Mouse (Mus musculus) yolk sac, embryonic 10.5 days (tissue): ENCODE measurements at regions not wholly inside any gene's neighbourhood (a gene's known extent, or its start where the extent isn't known, plus 50 kb on each side); places are given as distances from the start of the nearest gene placed in this dataset.

ENCODE experiments used
- DNase-seq: peaks from one replicate; pipeline ENCODE4 v3.0.0-alpha.2; 2017; ENCODE audit warnings: low spot score

DNA sequence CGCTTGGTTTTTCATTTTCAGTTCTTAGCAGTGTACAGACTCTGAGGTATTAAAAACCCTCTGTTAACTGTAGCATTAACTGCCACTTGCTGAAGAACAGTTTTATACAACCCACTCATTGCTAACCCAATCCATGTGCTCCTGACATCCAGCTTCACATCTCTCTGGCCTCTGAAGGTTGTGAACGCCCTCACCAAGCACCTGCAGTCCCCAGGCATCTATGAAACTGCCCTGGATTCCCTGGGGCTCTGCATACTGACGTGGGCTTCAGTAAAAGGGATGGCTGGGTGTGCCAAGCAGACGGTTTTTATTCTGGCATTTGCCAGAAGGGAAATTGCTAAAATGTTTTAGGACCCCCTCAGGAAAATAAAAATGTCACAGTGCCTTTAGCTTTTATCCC lies 2232.2 kb upstream of the Gm7489 start:
- DNase-seq = no peak

DNA sequence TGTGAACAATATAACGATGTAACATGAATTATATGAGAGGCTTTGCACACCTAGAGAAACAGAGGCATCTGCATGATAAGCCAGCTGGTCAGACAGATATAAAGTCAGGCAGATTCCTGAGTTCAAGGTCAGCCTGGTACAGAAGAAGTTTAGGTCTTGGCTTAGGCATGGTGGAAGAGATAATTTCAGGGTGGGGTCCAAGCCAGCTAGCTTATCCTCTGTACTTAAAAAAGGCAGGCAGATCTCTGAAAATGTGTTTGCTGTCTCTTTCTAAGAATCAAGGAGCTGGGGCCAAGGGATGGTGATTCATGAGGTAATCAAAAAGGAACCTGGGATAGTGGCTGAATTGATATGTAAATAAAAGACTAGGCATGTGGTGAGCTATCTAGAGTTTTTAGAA lies 2227.1 kb upstream of the Gm7489 start:
- no peak for DNase-seq

DNA sequence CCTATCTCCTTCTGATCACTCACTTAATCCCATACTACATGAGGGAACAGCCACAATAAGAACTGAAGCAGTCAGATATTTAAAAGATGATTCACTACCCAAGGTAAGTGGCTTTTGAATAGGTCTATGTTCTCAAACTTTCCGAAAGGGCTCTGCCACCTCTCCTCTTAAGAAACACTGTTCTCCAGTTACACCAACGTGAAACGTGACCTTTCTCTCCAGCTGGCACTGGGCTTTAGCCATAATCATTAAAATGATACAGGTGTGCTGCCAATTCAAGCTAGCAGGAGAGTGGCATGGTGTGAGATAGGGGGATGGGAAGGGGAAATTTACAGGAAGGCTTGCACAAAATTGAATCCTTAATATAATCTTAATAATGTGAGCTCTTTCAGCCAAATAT lies 2216.4 kb upstream of the Gm7489 start:
- DNase-seq = no peak

DNA sequence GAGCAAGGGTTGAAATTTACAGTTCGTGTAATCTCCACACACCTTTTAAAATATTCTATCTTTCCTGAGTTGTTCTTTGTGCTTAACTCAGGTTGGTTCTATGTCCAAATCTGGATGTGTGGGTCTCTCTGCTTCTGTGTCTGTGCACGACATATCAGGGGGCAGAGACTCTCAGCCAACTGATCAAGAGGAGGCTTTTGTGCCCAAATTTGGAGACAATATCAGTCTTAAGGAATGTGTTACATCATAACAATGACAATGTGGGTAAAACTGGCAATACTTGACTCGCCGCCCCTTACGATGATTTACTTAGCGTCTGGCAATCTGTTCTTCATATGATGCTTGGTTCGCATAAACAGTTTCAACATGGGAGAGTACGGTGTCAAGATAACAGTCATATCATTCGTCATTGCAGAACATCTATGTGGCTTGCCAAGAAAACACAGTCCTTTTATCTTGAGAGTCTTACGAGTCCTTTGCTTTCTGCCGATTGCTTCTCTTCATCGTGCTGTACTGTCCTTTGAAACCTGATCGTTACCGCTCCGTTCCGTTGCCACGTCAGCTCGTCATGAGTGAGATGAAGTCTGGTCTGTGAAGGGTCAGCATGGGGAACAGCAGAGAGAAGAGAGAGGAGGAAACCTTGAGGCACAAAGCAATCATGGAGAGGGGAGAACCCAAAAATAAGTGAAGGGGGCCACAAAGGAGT lies 2212.9 kb upstream of the Gm7489 start:
- DNase-seq = no peak

DNA sequence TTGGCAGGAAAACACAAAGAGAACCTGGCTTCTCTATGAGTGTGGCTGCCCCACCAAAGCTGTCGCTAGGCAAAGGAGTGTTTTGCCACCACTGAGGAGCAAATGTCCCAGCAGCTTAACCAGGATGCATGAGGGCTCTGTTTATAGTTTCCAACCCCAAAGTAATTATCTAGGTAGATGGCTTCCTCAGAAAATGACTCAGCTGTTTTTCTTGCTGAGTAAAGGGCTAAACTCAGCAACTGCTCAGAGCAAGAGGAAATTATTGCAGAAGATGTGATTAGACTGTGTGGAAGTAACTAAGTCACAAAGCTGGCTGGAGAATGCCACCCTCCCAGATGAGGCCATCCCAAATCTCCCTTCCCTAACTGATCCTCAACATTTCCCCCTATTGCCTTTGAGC lies 2211.2 kb upstream of the Gm7489 start:
- DNase-seq = no peak

DNA sequence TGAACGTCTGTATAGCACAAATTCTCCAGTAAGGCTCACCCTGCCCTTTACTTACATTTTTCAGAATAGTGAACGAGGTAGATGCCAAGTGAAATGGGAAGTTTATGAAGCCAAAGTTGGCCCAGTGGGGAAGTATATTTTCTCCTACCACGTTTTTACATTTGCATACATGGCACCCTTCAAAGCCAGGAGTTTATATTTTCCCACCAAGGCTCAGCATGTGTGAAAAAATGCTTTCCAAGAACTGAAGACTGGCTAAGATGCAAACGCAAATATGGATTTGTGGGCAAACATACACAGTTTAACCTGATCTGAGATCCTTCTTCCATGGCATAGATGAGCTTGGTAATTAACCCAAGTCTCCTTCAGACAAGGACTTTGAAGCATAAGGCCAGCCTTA lies 2209.4 kb upstream of the Gm7489 start:
- DNase-seq = no peak

GRCm38 (mm10) chr15:51676694-51677093 lies 2208.0 kb upstream of the Gm7489 start:
- DNase-seq = no peak

DNA sequence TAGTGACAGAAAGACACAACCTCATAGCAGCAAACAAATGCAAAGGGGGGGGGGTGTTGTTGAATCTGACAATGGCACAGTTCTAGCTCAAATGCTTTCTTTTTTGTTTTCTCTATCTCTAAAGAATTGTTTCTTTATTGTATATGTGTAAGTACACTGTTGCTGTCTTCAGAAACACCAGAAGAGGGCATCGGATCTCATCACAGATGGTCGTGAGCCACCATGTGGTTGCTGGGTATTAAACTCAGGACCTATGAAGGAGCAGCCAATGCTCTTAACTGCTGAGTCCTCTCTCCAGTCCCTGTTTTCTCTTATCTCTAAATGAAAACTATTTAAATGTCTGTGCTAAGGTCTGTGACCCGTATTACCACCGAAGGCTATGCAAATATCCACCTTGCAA lies 2207.4 kb upstream of the Gm7489 start:
- no peak for DNase-seq

DNA sequence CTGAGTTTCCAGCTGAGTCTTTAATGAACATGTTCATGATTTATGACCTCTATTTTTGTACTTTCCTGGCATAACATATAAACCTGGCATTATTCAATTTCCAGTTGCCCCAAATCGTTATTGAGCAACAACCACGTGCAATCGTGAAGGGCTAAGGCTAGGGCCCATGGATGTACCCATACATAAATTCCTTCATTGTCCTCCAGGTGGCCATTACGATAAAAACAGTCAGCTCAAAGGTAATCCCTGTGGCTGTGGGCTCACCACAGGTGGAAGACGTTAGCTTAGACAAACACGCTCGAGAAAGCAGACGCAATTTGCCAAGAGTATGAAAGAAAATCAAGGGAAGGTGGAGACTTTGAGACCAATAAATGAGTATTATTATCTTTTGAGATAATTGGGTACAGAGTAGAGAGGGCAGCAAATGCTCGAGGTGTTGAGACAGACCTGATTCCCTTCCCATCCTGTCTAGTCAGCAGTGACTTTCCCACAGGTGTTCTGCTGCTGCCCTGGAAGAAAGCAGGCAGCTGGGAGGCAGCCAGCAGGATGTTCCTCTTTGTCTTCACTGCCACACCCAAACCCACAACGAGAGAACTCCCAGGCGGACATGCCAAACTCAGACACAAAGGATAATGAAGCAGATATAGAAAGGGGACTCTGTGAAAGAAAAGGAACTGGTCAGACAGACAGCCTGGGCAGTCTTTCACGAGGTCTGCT lies 2205.4 kb upstream of the Gm7489 start:
- no peak for DNase-seq

- DNase-seq = no peak
Measured at GRCm38 (mm10) chr15:51680494-51680893, 2204.2 kb upstream of the Gm7489 start.

GRCm38 (mm10) chr15:51681191-51681590 lies 2203.5 kb upstream of the Gm7489 start:
- DNase-seq = no peak

- DNase-seq = no peak
Measured at GRCm38 (mm10) chr15:51682331-51682730, 2202.4 kb upstream of the Gm7489 start.

GRCm38 (mm10) chr15:51687007-51687540 lies 2197.6 kb upstream of the Gm7489 start:
- no peak for DNase-seq

GRCm38 (mm10) chr15:51689498-51689897 lies 2195.2 kb upstream of the Gm7489 start:
- no peak for DNase-seq

GRCm38 (mm10) chr15:51692671-51693070 lies 2192.0 kb upstream of the Gm7489 start:
- DNase-seq = no peak

DNA sequence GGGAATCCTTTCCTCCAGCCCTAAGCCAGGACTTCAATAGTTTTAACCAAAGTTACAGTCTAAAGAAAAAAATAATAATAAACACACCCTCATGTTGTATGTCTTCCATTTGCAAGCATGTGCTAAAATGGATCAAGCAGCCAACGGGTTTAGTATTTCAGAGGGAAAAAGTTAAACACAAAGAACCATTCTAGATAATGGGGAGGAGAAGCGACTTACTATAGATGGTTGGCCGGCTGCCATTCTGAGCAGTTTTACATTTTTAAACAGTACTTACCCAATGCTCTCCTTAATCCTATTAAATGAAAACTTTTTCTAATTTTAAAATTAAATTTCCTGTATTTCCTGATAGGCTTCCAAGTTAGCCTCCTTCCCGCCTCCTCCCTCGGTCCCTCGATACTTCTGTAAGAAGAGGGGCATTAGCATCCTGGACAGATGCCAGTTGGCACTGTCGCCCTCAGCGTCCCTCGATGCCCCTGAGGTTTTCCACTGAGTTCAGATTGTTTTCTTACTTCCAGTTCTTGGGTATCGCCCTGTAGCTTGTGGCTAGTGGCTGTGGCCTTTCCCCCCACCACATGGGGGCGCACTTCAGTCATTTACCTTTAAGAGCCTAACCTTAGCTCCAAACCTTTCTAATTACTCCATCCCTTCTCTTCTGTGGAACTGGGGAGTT lies 2188.2 kb upstream of the Gm7489 start:
- DNase-seq = no peak

GRCm38 (mm10) chr15:51704198-51704597 lies 2180.5 kb upstream of the Gm7489 start:
- DNase-seq = no peak

DNA sequence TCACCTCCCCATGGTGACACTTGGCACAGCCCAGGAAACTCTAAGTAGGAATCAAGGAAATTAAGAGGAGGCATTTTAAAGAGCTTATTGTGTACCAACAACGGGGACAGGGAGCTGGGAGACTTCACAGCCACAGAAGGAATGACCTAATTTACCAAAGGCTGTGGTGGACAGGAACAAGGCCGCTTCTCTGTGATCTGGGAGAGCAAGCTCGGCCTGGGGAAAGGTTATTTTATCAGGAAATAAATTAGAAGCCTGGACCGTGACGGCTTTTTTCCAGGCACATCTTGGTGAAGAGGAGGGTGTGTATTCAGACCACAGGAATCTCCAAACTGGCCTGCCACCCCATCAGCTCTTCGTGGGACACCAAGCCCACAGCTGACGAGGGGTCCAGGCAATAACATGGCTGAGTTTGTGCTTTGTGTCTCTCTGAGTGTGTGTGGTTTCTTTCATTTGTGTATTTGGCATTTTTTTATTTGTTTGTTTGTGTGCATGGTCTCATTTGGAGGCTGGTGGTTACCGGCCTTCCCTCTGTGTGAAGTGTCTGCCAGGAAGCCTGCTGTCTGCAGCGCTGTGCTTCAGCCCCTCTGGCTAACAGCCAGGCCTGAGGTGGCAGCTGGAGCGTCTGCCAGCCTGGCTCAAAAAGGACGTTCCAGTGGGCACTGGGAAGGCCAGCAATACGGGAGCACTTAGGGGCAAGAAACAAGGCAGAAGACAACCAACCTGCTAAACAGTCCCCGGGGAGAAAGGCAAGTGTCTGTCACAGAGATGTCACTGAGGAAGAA lies 2174.6 kb upstream of the Gm7489 start:
- DNase-seq = no peak

- no peak for DNase-seq
Measured at GRCm38 (mm10) chr15:51720873-51721308, 2163.8 kb upstream of the Gm7489 start.

DNA sequence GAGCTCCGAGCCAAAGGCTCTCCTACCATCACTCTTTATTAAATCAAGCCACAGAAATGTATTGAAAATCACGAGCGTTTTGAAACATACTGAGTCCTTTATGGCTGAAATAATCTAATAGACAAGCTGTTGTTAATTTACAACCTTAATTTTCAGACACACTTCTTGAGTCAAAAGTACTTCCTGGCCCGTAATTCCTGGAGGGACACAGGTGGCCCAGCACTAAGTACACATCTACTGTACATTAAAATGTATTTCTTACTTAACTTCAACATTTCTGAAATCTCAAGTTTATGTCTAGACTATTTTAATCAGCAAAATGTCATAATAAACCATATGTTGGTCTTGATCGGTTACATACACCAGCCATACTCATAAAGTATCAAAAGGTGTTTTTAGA lies 2163.3 kb upstream of the Gm7489 start:
- DNase-seq = no peak

- no peak for DNase-seq
Measured at GRCm38 (mm10) chr15:51724127-51724526, 2160.6 kb upstream of the Gm7489 start.

DNA sequence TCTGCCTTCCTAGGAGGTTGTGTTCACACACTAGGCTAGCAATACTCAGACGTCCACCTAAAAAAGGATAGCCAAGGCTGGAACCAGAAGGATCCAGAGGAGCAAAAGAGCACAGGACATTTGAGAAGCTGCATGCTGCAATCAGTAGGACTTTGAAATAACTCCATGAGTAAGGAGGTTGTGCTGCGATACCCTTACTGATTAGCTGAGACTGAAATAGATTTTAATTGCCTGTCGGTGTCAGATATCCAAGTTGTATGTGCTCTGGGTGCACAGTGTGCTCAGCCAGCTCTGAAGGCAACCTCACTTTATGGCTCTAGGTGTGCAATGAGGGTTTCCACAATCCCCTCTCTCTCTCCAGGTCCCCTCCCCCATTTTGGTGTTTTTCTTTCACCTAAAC lies 2159.2 kb upstream of the Gm7489 start:
- no peak for DNase-seq
